Mouse (Mus musculus) heart, postnatal 10 days (tissue): Measurements from ENCODE around the gene Zfp385c. TPM values are rescaled to one million over a fixed set of nuclear protein-coding genes. Genes with fewer than 3 reads are reported as not detected.
"Not testable (repeated sequence)": the region's sequence is repeated elsewhere in the genome, so short reads cannot be mapped to it uniquely, and the experiment has no call there.

Source experiments
- DNase-seq, 2 experiments: peaks; one replicate each; pipeline ENCODE4 v3.0.0; 2021
- intact Hi-C: fragments of 180-260 bp; cut with DNase I; formaldehyde crosslinking; loops from one replicate; pipeline ENCODE4 v1.15.1; 2025
- total RNA-seq, 2 experiments: library from RNA; stranded (reverse); gene quantifications; 2 replicates each; pipeline ENCODE4 v1.2.3; 2021

Gene Zfp385c
- total RNA-seq, 2 experiments from 2014 or later, result 0.30 to 0.65 TPM

DNA sequence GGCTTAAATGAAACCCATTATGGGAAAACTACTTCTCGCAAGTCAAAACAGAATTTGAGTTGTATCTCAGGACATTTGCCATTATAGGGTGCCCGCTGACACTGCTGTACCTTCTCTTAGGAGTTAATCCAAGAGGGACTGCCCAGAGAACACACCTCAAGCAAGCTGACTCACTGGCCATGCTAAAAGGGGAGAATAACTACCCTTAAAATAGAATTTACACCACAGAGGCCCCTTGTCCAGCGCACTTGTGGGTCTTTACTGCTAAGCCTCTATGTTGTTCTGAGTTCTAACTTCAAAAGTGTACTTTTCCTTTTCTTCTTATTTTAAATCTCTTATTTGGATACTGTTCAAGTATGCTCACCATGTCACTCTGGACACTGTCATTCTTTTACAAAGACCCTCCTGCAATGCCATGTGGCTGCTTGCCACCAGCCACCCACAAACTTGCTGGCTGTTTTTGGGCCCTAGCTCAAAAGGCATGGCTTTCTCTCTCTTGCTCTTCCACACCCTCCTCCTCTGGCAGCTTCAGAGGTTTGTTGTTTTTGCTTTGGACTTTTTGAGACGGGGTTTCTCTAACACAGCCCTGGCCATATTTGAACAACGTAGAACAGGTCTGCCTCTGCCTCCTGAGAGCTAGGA lies 82.8 kb downstream of the Zfp385c start:
- DNase-seq, result no peak
- intact Hi-C loops, result no loop called here

DNA sequence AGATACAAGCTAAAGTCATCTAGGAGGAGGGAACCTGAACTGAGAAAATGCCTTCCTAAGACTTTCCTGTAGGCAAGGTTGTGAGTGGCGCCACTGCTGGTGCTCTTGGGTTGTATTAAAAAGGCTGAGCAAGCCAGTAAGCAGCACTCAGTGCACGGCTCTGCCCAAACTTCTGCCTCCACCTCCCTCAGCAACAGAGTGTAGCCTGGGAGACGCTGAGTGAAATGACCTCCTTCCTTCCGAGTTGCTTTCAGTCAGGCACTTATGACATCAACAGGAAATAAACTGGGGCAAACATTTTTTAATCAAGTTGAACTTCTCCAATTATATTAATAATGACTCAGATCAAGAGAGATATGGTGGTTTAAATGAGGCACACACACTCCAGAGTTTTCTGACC lies 83.5 kb downstream of the Zfp385c start:
- DNase-seq, result no peak

DNA sequence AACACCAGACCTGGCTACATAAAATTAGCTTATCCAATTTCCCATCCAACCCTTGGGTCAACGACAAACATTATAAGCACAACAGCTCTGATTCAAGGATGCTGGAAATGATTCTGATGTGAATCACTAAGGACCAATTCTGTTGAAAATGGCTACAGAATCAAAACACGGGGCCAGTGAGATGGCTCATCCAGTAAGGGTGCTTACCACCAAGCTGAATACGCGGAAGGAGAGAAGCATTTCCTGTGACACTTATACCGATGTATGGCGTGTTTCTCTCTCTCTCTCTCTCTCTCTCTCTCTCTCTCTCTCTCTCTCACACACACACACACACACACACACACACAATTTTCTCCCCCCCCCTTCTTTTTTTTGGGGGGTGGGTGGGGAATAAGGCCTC lies 85.1 kb downstream of the Zfp385c start:
- intact Hi-C loops, result no loop called here
- DNase-seq, result no peak

More for the DNA sequence above, 83.5 kb downstream of the Zfp385c start:
- intact Hi-C loops, result no loop called here

DNA sequence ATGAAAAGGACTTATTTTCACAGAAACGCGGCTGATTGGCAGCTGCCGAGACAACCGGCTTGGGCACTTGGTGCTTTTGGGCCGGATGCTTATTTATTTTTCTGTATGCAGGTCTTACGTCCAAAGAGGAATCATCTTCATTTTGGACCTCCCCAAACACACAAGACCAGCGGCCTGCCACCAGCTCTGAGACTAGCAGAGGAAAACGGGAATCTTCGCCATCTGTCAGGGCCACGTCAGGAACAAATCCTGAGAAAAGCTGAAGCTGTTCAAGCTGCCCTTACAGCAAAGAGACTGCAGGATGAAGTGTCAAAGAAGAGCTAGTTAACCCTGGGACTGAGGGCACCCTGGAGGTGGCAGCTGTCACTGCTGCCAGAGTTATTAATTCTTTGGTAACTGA lies 86.8 kb downstream of the Zfp385c start:
- intact Hi-C loops, result no loop called here
- no peak for DNase-seq

DNA sequence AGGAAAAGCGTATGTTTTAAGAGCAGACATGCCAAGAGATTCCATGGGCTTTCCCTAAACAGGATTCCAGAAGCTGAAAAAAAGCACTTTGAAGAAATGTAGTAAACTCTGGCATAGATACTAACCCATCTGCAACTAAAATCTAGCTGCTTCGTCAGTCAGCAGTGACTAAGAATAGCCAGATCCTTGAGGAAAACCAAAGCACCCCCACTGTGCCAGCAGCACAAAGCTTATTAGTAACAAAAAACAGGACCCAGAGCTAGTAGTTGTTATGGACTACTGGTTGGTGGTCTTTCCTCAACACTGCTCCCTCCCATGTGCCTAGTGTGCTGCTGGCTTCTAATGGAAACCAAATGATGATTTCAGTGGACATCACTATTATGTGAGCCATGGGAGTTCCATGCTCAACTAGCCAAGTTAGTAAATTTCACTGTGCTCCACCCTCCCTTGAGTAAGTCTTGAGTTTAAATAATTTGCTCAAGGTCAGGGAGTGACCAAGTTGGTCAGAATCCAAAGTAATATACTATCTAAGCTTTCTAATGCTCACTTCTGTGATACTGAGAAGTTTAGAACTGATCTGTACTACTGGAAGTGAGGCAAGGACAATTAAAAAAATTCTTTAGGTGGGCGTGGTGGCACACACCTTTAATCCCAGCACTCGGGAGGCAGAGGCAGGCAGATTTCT lies 87.8 kb downstream of the Zfp385c start:
- intact Hi-C loops, result no loop called here
- no peak for DNase-seq

DNA sequence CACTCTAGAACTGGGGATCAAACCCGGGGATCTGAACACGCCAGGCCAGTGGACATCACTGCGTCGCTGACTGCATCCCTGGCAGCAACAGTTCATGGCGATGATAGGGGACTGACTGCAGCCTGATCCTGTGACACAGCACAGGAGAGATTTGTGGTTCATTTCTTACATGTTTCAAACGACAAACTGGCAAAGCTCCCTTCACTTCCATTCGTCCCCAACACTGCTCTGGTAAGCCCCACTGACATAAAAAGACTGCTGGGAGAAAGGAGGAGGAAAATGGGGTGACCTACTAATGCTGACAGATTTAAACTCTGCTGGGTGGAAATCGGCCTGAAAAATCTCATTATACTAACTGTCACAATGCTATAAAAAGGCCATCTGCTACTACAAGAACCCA lies 88.4 kb downstream of the Zfp385c start:
- intact Hi-C loops, result no loop called here

DNA sequence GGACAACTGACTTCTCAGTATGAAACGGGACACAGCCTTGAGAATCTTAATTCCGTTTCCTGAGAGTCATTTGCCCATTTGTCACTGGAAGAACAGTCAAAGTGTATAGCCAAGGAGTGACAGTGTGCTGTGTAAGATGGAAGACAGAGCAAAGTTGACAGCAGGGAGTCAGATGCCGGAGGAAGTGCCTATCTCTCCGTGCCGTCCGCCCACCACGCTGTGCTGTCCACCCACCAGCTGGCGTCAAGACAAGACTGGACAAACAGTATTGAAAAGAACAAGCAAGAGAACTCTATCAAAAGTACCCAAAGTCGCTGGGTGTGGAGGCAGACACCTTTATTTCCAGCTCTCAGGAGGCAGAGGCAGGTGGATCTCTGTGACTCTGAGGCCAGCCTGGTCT lies 89.1 kb downstream of the Zfp385c start:
- no peak for DNase-seq
- intact Hi-C loops, result no loop called here

More for the DNA sequence above, 88.4 kb downstream of the Zfp385c start:
- no peak for DNase-seq

DNA sequence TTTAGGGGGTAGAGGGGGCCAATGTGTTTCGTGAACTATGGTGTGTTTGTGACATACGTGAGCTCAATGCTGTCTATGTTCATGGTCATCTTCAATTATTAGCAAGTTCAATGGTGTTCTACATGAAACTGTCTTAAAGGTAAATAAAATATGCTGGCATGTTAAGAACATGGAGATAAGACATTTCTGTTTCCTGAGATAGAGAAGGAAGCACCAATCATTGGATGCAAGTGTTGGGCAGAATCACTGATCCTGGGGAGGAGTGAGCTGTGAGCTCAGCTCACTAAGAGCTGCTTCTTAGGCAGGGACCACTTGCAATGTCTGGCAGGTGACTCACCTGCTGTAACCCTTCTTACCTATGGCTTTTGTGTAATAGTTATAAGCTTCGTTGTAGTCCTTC lies 90.9 kb downstream of the Zfp385c start:
- intact Hi-C loops, result no loop called here

DNA sequence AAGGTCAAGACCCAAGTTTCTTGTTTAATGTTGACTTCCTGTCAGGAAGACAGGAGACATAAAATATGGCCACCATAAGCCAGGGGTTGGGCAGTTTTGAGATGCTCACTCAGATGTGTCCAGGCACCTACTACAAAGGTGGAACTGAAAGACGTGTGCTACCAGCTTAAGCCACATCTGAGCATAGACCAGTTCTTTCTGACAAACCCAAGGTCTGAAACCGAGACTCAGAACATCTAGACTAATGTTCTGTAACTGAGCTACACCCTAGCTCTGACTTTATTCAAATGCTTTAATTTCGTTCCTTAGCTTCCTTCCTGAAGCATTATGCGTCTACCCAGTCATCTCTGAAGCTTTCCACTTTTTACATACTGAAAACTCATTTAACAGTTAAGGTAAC lies 94.2 kb downstream of the Zfp385c start:
- intact Hi-C loops, result no loop called here
- DNase-seq, result no peak

More for the DNA sequence above, 90.9 kb downstream of the Zfp385c start:
- DNase-seq, result no peak

DNA sequence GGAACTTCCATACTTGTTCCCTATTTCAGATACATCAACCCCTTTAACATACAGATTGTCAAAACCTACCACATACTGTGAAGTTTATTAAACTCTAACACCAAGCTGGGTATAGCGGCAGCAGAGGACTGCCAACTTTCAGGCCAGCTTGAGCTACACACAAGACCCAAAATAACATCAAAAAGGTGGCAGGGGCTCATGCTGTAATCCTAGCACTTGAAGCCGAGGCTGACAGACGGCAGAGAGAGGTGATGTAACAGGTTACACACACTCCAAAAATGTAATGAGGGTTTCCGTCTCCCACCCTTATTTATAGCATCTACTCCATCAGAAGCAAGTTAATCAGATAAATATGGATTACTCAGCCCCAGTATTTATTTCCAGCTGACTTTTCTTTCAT lies 96.7 kb downstream of the Zfp385c start:
- no peak for DNase-seq
- intact Hi-C loops, result no loop called here

DNA sequence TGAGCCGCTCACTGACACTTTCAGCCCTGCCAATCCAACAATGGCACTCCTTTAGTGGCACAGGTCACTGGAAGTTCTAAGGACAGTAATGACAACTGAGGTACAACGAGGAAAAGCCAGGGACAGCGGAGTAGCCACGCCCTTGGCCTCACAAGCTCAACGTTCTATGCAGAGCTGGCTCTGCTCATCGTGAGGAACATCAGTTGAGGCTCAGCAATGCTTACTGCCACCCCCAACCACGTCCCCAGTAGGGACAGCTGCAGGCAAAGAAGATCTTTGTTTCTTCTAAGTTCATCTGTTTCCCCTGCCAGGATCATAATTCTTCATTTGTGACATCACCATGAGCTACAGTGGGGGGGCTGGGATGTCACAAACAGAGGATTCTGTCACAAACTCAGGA lies 97.6 kb downstream of the Zfp385c start:
- intact Hi-C loops, result no loop called here
- no peak for DNase-seq

DNA sequence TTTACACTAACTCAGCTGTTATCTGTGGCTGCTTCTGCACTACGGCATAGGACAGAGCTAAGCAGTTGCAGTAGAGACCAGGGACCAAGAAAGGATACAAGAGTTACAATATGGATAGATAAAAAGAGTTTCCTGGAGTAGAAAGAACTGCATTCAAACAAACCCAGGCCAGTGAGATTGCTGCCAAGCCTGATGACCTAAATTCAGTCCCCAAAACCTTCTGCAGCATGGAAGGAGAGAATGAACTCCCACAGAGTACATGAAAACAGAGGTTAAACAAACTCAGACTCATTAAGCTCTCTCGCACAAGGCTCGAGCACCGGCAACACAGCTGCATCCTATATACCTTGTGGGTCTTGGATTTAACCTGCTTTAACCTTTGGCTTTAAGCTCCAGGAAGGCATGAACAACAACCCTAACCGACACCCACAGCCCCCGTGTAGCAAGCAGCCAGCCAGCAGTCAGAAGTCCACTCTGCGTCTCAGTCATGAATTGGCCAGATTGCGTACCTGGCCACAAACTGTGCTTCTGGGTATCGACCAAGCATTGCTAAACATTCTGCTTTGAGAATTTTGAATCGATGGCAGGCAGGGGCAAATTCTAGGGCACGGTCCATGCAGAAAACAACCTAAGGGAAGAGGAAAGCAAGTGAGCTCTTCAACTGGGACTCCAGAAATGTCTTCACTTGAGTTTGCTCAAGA lies 99.8 kb downstream of the Zfp385c start:
- intact Hi-C loops, result no loop called here
- no peak for DNase-seq

DNA sequence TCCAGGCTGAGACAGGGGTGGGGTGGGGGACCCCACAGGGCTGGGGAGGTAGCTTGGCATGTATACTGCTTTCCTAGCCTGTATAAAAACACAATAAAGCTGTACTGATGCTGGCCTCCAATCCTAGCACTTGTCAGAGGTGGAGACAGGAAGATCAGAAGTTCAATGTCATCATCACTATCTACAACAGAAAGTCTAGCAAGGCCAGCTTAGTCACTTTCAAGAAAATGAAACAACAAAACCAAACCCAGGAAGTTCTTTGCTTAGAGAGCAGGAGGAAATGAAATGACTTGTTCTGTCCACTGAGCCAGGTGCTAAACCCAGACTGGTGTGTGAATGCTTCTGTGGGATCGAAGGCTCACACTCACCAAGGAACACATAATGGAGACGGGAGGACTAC lies 103.8 kb downstream of the Zfp385c start:
- DNase-seq, result no peak
- intact Hi-C loops, result no loop called here

DNA sequence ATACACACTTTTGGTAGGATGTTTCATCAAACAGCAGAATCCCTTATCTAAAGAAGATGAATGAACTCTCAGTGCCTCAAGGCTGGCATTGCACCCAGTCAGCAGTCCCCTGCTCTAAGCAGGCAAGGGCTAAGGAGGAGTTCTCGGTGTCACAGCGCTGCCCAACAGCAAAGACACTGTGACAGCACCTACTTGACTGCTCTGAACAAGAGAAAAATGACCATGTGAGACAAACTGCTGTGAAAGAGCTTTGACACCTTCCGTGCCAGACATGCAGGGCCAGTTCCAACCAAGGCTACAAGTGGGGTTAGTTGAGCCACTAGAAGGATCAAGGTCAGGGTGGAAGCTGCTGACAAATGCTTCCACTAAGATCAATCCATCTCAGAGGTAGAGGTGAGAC lies 107.1 kb downstream of the Zfp385c start:
- intact Hi-C loops, result no loop called here

DNA sequence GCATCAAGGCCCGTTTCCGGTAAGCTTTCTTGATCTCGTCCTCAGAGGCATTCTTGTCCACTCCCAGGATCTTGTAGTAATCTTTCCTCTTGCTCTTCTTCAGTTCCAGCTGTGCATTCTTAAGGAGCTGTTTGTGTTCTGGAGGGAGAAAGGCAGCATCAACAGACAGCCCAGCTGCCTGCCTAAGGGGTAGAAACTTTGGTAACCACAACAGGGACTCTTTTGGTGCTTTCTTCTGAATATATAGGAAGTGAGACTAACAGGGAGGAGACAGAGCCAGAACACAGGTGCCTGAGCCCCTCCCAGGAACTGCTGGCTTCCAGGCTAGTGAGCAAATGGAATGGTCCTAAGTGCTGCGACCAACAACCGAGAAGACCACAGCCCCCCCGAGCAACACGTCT lies 107.7 kb downstream of the Zfp385c start:
- intact Hi-C loops, result no loop called here
- no peak for DNase-seq

More for the DNA sequence above, 107.1 kb downstream of the Zfp385c start:
- no peak for DNase-seq

DNA sequence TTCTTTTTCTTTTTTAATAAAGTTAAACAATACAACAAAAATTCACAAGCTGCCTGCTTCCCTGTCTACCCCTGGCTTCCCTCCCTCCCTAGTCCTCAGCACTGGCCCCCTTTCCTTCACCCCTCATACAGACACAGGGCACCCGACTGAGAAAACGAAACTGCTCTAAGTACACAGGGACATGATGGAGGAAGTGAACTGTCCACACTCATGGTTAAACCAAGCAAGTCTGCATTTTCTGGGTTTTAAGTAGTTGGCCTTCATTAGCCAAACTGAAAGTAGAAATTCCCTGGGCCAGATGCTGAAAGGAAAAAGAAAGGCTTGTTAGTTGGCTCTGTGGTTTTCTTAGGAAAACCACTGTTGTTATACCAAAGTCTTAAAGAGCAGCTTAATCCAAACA lies 109.4 kb downstream of the Zfp385c start:
- intact Hi-C loops, result no loop called here

DNA sequence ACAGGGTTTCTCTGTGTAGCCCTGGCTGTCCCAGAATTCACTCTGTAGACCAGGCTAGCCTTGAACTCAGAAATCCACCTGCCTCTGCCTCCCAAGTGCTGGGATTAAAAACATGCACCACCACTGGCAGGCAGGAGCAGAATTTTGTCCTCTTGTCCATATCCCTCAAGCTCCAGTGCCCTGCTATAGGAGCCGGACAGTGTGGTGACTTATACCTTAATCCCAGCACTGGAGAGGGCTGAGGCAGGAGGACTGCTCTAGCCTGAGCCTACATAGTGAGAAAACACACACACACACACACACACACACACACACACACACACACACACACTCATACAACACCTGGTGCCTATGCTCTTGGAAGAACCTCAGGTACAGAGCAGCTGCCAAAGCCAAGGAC lies 109.8 kb downstream of the Zfp385c start:
- DNase-seq, intact Hi-C loops: not testable (repeated sequence)

More for the DNA sequence above, 109.4 kb downstream of the Zfp385c start:
- DNase-seq, result no peak

DNA sequence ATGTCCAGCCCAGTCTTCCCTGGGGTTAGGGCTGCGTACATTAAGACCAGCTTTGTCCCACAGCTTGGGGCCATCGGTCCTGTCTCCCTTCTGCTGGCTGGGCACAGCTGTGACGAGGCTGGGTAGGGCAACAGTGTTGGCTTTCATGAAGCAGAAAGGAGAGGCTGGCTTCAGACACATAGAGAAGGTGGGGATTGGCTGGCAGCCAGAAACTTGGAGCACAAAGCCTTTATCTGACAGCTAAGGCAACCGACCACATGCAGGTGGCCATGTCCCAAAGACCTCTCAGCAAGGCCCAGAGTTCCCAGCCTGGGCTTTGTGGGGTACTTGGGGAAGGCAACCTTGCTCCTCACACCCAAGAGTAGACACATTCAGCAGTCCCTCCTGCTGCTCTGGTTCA lies 110.5 kb downstream of the Zfp385c start:
- intact Hi-C loops, result no loop called here
- peak; percentile 68 to 78 for DNase-seq

DNA sequence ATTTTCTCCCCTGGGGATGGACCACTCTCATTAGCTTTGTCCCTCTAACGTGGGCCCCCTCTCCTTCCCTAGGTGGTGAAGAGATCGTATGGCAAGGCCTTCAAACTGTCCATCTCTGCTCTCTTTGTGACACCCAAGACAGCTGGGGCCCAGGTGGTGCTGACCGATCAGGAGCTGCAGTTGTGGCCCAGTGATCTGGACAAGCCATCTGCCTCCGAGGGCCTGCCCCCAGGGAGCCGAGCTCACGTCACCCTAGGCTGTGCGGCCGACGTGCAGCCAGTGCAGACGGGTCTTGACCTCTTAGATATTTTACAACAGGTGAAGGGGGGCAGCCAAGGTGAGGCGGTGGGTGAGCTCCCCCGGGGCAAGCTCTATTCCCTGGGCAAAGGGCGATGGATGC lies 112.0 kb downstream of the Zfp385c start:
- no peak for DNase-seq
- intact Hi-C loops, result no loop called here

DNA sequence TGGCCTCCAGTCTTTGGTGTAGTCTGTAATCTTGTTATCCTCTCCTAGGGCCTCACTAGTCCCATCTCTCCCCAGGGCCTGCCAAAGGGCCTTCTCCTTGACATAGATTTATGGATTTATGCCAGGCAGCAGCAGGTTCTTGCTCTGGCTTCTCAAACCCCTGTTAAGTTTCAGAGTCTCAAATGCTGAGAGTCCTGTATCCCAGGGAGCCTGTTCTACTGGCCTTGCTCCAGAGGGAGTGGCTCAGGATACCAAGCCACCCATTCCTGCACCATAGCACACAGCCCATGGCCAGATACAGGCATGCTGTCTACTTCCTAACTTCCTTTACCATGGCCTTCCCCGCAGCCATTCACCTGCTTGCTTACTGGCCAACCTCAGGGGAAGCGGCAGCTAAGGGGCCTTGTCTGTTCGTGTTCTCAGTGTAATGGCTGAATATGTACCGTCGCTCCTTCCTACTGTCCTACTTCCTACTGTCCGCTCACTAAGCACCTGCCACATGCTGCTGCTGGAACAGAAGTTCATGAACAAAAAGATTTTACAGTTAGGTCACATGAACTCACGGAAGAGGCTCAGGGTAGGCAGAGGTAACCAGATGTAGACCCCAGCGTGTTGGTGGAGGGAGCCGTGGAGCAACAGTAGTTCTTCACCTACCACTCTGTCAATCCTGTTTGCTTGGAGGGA lies 113.0 kb downstream of the Zfp385c start:
- intact Hi-C loops, result no loop called here
- no peak for DNase-seq

DNA sequence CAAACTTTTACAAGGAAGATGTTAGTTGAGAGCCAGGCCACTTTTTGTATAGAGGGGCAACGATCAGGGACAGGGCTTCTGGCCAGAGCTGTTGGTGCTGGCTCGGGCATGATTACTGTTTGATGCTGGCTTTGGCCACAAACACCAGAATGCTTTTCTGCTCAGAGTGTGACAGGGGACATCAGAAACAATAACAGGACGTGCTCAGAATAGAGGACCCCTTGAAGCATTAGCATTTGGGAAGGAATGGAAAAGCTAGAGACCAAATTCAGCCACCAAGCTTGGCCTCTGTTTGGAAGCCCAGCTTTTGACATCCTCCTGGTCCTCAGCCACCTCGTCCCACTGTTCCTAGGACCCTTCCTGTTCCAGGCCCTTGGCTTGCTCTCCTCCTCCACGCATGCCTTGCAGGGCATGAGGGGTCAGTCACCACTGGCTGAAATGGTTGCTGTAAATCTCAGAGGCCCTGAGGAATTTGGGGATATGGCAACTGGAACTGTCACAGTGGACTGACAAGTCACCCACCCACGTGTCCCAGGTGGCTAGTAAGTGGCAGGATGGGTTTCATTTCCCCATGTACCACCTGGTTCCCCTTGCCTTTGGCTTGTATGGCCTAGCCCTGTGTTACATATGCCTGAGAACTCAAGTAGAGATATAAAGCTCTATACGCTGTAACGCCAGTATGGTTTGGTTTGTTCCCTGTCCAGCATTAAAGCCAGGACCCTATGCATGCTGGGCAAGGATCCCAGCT lies 114.2 kb downstream of the Zfp385c start:
- intact Hi-C loops, result no loop called here
- DNase-seq, result no peak
